Mouse (Mus musculus) lung, adult 2 months (tissue): ENCODE results near the gene T. TPM values are rescaled to one million over a fixed set of nuclear protein-coding genes. Genes with fewer than 3 reads are reported as not detected.

ENCODE experiments used
- DNase-seq: peaks from one replicate; pipeline ENCODE4 v3.0.0; 2022
- H3K4me1 ChIP-seq: fragments of 200-500 bp; 2 replicates; pipeline ENCODE4 v1.6.1; 2011; ENCODE audit warnings: low read length; ENCODE audit not compliant: control insufficient read depth, insufficient read depth
- H3K4me3 ChIP-seq: fragments of 200-500 bp; replicated peaks from 2 replicates; pipeline ENCODE3; 2011; ENCODE audit warnings: low read depth, mild to moderate bottlenecking, control low read depth, low read length; ENCODE audit errors: extremely low read depth
- CTCF ChIP-seq: fragments of 200-500 bp; IDR thresholded peaks from 2 replicates; pipeline ENCODE4 v1.5.1; 2011; ENCODE audit warnings: mild to moderate bottlenecking, low read length, control low read depth; ENCODE audit not compliant: insufficient read depth
- POLR2A ChIP-seq: fragments of 200-500 bp; IDR thresholded peaks from 2 replicates; pipeline ENCODE4 v1.6.1; 2011; ENCODE audit warnings: low read depth, mild to moderate bottlenecking, control low read depth, low read length, borderline replicate concordance; ENCODE audit errors: extremely low read depth
- WGBS: fragments of 180-500 bp; shearing (Covaris S2); methylation state at CpG from one replicate; pipeline ENCODE4 v1.1.7; 2018; 5-methylcytosine and 5-hydroxymethylcytosine counted together
- polyA plus RNA-seq: library from polyadenylated mRNA; depleted of rRNA; stranded (reverse); fragments of >200 nt; gene quantifications from 2 replicates; pipeline ENCODE4 v1.2.3, GENCODE M21; 2012; rRNA removed

T gene
- polyA plus RNA-seq, 1 experiment: 0.20 TPM

DNA sequence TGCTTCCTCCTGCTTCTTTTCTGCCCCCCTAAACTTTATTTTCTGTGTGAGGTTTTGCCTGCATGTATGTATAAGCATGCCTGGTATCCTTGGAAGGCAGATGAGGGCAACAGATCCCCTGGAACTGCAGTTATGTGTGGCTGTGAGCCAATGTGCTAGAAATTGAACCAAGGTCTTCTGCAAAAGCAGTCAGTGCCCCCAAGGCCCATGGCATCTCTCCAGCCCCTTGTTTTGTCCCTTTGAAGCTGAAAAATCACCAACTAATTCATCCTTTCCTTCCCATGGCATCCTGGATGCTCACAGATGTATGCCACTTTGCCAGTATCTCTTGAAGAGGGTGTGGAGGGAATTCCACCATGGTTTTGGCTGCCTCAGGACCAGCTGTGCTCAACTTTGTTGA, 50.9 kb downstream of the T start:
- TF ChIP-seq POLR2A (no peak), CTCF (no peak)
- DNase-seq: no peak
- H3K4me3 ChIP-seq: no peak overlapping the region
- H3K4me1 ChIP-seq: no peaks in the 10 kb centered on the region

DNA sequence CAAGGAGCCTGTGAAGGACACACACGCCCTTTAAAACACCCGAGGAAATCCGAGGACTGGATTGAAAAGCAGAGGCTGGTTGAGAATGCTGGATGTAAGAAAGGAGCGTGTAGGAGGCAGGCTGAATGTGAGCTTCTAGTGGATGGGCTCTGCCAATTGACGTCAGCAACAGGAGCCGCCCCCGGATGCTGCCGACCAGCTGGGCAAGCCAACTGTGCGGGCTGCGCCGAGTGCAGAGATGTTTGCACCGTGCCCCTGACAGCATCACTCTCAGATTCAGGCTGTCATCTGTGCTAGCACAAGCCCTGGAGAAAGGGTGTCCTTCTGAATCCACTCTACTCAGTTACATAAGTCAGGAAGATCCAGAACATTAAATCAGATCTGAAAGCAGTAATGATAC, 53.6 kb downstream of the T start:
- WGBS: 33% methylated on average over 12 of the region's 12 CpGs
- TF ChIP-seq CTCF (no peak), POLR2A (no peak)
- Histone ChIP-seq H3K4me1 (no peaks in the 10 kb centered on the region), H3K4me3 (no peak overlapping the region)
- no peak for DNase-seq

DNA sequence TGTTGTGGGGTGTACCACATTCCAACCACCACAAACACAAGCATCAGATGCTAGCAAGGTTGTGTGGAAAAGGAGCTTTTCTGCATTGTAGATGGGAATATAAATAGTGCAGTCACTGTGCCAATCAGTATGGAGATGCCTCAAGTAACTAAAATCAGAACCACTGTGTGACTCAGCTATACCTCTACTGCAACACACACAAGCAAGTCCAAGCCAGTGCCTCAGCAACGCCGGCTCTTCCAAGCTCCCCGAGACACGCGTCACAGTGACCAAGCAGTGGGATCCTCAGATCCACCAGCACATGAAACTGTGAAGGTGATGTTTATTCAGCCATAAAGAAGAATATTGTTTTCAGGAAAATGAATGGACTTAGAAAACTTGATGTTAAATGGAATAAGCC, 56.7 kb downstream of the T start:
- no peak for DNase-seq
- no peak overlapping the region for H3K4me3 ChIP-seq
- TF ChIP-seq POLR2A: no peak
- no peak for TF ChIP-seq CTCF
- 90% methylated on average over 5 of the region's 5 CpGs for WGBS
- no peaks in the 10 kb centered on the region for H3K4me1 ChIP-seq

Other genes starting within 250 kb of the T start
- 2.4 and 4.8 TPM in 2 replicates for gene Ccr6, start 198.4 kb upstream of the T start, polyA plus RNA-seq
- 68.3 and 103 TPM in 2 replicates for gene Mpc1, start 151.5 kb upstream of the T start, polyA plus RNA-seq
- gene Sft2d1, start 123.3 kb upstream of the T start, polyA plus RNA-seq: 74.2 and 78.1 TPM in 2 replicates
- 14.4 and 16.1 TPM in 2 replicates for gene Prr18, start 97.0 kb upstream of the T start, polyA plus RNA-seq
- gene T2, start 78.4 kb upstream of the T start, polyA plus RNA-seq: 3.5 and 3.7 TPM in 2 replicates
- gene Pde10a, start 90.9 kb downstream of the T start, polyA plus RNA-seq: 0.42 and 0.62 TPM in 2 replicates
- gene Gm17087, start 132.5 kb downstream of the T start, polyA plus RNA-seq: not detected in 2 replicates